Mouse (Mus musculus): ENCODE data around the gene Tcerg1l. TPM values are rescaled to one million over a fixed set of nuclear protein-coding genes. Genes with fewer than 3 reads are reported as not detected.

Gene Tcerg1l
- polyA plus RNA-seq, 1 experiment from 2014 or later, result 0.87 TPM

DNA sequence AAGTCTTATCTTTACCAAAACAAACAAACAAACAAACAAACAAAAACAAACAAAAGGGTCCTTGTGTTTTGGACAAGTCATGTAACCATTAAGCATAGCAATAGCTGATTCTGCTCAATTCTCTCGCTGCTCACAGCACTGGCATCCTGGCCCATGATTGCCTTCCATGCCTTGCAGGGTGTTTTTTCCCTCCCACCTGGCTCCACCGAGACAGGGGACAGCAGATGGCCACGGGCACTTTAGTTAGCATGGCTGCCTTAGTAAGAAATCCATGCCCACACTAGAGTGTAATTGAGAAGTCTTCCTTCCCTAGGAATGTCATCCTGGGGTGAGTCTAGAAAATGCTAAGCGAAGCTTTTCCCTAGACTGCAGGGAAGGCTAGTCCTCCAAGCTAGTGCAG lies 59.1 kb downstream of the Tcerg1l start:
- no peak for DNase-seq (ENCODE audit: low spot score)
- Histone ChIP-seq H3K36me3 (replicated peaks) (no peaks in the 10 kb centered on the region), H3K9me3 (no peaks in the 10 kb centered on the region), H3K4me1 (peaks cover 13% of the 10 kb centered on the region), H3K27ac (replicated peaks) (no peak overlapping the region), H3K27me3 (replicated peaks; ENCODE audit: low read depth, poor library complexity, severe bottlenecking) (no peaks in the 10 kb centered on the region), H3K4me3 (no peak overlapping the region)
- WGBS, result 64% methylated on average over 4 of the region's 4 CpGs

DNA sequence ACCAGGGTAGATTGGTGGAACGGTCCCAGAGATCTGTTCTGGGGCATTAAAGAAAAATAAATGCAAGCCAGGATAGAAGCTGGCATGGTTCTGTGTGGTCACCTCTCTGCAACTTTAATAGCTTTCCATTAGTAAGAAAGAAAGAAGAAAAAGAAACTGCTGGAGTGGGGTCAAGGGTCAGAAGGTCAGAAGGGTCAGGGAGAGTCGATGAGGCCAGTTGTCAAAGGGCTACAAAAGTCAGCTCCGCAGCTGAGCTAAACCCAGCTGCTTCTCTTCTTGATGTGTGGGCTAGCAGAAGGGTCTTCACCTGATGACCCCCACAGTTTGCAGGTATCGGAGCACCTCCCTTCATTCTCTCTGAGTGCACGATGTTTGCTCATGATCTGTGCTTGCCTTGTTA lies 59.6 kb downstream of the Tcerg1l start:
- H3K9me3 ChIP-seq, result no peaks in the 10 kb centered on the region
- peaks cover 13% of the 10 kb centered on the region for H3K4me1 ChIP-seq
- no peak for DNase-seq (ENCODE audit: low spot score)
- no peak overlapping the region for H3K27ac ChIP-seq (replicated peaks)
- no peaks in the 10 kb centered on the region for H3K36me3 ChIP-seq (replicated peaks)
- WGBS, result 27% methylated on average over 5 of the region's 5 CpGs
- H3K27me3 ChIP-seq (replicated peaks; ENCODE audit: low read depth, poor library complexity, severe bottlenecking), result no peaks in the 10 kb centered on the region
- H3K4me3 ChIP-seq, result no peak overlapping the region

DNA sequence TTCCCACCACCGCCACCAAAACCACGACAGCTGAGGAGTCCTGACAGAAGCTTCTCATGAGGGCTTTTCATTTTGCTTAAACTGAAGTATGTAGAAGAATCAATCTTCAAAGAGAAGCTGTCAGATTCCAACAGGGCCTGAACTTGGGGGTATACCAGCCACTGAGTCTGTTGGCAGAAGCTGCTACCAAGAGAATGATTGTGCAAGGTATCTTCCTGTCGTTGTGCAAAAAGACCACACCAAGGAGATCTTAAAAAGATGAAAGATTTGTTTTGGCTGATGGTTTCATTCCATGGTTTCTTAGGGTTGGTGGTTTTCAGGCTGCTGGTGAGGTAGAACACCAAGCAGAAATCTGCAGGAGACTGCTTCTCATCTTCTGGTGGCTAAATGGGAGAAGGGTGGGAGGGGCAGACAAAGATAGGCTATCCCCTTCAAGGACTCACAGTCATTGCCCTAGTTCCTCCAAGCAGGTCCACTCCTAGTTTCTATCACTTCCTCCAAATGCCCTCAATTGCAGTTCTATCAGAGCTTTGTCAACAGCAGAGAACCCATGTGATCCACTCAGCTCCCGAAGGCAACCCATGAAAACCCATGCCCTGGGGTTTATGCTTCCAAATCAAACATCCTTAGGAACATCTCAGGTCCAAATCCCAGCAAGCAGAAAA lies 64.9 kb downstream of the Tcerg1l start:
- Histone ChIP-seq H3K36me3 (replicated peaks) (no peaks in the 10 kb centered on the region), H3K9me3 (no peaks in the 10 kb centered on the region), H3K4me1 (peaks cover 2% of the 10 kb centered on the region), H3K27ac (replicated peaks) (no peak overlapping the region), H3K4me3 (no peak overlapping the region), H3K27me3 (replicated peaks; ENCODE audit: low read depth, poor library complexity, severe bottlenecking) (no peaks in the 10 kb centered on the region)
- 88% methylated on average over 4 of the region's 4 CpGs for WGBS
- DNase-seq (ENCODE audit: low spot score), result no peak

- no peak for DNase-seq (ENCODE audit: low spot score)
- Histone ChIP-seq H3K9me3 (no peaks in the 10 kb centered on the region), H3K36me3 (replicated peaks) (no peaks in the 10 kb centered on the region), H3K27ac (replicated peaks) (no peak overlapping the region), H3K4me3 (no peak overlapping the region), H3K4me1 (peaks cover 9% of the 10 kb centered on the region), H3K27me3 (replicated peaks; ENCODE audit: low read depth, poor library complexity, severe bottlenecking) (no peaks in the 10 kb centered on the region)
- WGBS, result 66% methylated on average over 3 of the region's 3 CpGs
Measured at GRCm38 (mm10) chr7:138331266-138331665, 66.3 kb downstream of the Tcerg1l start.

- peaks cover 9% of the 10 kb centered on the region for H3K4me1 ChIP-seq
- no peak for DNase-seq (ENCODE audit: low spot score)
- H3K4me3 ChIP-seq, result no peak overlapping the region
- no peaks in the 10 kb centered on the region for H3K9me3 ChIP-seq
- no peaks in the 10 kb centered on the region for H3K36me3 ChIP-seq (replicated peaks)
- no peak overlapping the region for H3K27ac ChIP-seq (replicated peaks)
- H3K27me3 ChIP-seq (replicated peaks; ENCODE audit: low read depth, poor library complexity, severe bottlenecking), result no peaks in the 10 kb centered on the region
- WGBS, result 84% methylated on average over 6 of the region's 6 CpGs
Measured at GRCm38 (mm10) chr7:138328637-138329036, 68.9 kb downstream of the Tcerg1l start.

DNA sequence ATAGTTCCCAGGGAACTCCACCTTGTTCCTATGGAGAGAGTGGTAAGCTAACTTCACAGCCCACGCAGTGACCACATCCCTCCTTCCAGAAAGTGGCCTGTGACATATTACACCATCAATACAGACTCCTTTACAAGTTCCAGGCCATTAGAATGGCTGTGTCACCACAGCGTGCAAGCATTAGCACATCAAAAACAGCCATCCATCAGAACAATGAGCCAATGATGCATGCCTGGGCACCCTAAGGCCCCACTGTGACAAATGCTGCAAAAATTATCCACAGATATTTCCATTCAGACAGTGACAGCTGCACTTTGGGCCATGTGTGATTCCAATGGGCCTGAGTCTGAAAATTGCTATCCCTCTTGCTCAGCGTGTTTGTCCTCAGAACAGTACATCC lies 70.8 kb downstream of the Tcerg1l start:
- Histone ChIP-seq H3K4me1 (peaks cover 14% of the 10 kb centered on the region), H3K4me3 (no peak overlapping the region), H3K9me3 (no peaks in the 10 kb centered on the region), H3K27me3 (replicated peaks; ENCODE audit: low read depth, poor library complexity, severe bottlenecking) (no peaks in the 10 kb centered on the region), H3K27ac (replicated peaks) (no peak overlapping the region), H3K36me3 (replicated peaks) (no peaks in the 10 kb centered on the region)
- 71% methylated on average over 3 of the region's 3 CpGs for WGBS
- no peak for DNase-seq (ENCODE audit: low spot score)

DNA sequence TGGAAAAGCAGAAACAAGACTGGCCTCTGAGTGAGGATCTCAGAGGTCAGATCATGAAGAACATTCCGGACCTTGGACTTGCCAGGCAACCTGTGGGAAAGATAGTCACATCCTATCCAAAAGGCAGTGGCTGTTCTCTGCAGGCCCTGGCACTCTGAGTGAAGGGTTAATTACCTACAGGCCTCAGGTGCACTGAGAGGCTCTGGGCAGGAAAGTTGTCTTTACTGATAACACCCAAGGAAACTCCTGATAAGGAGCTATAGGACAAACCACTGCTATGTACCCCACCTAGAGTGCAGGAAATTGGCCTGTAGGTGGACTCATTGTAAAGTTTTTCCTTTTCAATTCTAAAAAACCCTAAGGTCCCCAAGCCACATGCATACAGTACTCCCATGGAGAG lies 83.8 kb downstream of the Tcerg1l start:
- no peak overlapping the region for H3K27ac ChIP-seq (replicated peaks)
- 91% methylated on average over 1 of the region's 1 CpGs for WGBS

DNA sequence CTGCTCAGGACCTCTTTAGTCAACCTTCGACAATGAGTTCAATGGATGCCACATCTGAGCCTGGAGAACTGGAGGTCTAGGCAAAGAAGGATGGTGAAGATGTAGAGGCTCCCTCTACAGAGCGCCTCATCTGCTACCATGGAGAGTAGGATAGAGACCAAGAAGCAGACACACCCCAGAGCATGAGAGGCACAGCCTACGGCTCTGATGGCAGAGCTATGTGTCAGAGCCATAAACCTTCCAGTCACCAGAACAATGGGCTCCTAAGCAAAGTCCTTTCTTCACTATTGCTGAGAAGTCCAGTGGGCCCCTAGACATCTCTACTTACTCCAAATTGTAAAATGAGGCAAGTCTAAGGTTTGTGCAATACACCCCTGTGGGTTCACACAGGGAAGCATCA lies 91.4 kb downstream of the Tcerg1l start:
- DNase-seq (ENCODE audit: low spot score), result no peak
- Histone ChIP-seq H3K4me1 (no peaks in the 10 kb centered on the region), H3K4me3 (no peak overlapping the region), H3K27ac (replicated peaks) (no peak overlapping the region), H3K9me3 (no peaks in the 10 kb centered on the region), H3K36me3 (replicated peaks) (no peaks in the 10 kb centered on the region), H3K27me3 (replicated peaks; ENCODE audit: low read depth, poor library complexity, severe bottlenecking) (no peaks in the 10 kb centered on the region)
- 86% methylated on average over 3 of the region's 3 CpGs for WGBS

More for the DNA sequence above, 83.8 kb downstream of the Tcerg1l start:
- Histone ChIP-seq H3K27me3 (replicated peaks; ENCODE audit: low read depth, poor library complexity, severe bottlenecking) (no peaks in the 10 kb centered on the region), H3K4me3 (no peak overlapping the region), H3K36me3 (replicated peaks) (no peaks in the 10 kb centered on the region), H3K9me3 (no peaks in the 10 kb centered on the region), H3K4me1 (no peaks in the 10 kb centered on the region)
- DNase-seq (ENCODE audit: low spot score), result no peak

GRCm38 (mm10) chr7:138284790-138285189 lies 112.7 kb downstream of the Tcerg1l start:
- WGBS, result 91% methylated on average over 5 of the region's 5 CpGs
- H3K36me3 ChIP-seq (replicated peaks), result no peaks in the 10 kb centered on the region

GRCm38 (mm10) chr7:138275263-138275662 lies 122.3 kb downstream of the Tcerg1l start:
- Histone ChIP-seq H3K4me1 (no peaks in the 10 kb centered on the region), H3K4me3 (no peak overlapping the region), H3K36me3 (replicated peaks) (no peaks in the 10 kb centered on the region), H3K27me3 (replicated peaks; ENCODE audit: low read depth, poor library complexity, severe bottlenecking) (no peaks in the 10 kb centered on the region), H3K27ac (replicated peaks) (no peak overlapping the region), H3K9me3 (no peaks in the 10 kb centered on the region)
- no peak for DNase-seq (ENCODE audit: low spot score)
- WGBS, result 83% methylated on average over 1 of the region's 1 CpGs

More at GRCm38 (mm10) chr7:138284790-138285189, 112.7 kb downstream of the Tcerg1l start:
- DNase-seq (ENCODE audit: low spot score), result no peak
- no peaks in the 10 kb centered on the region for H3K27me3 ChIP-seq (replicated peaks; ENCODE audit: low read depth, poor library complexity, severe bottlenecking)
- no peaks in the 10 kb centered on the region for H3K9me3 ChIP-seq
- H3K4me3 ChIP-seq, result no peak overlapping the region
- no peaks in the 10 kb centered on the region for H3K4me1 ChIP-seq
- no peak overlapping the region for H3K27ac ChIP-seq (replicated peaks)

GRCm38 (mm10) chr7:138271328-138271727 lies 126.2 kb downstream of the Tcerg1l start:
- Histone ChIP-seq H3K27ac (replicated peaks) (no peak overlapping the region), H3K4me1 (peaks cover 11% of the 10 kb centered on the region; the same call in 1 of the 2 replicates), H3K9me3 (no peaks in the 10 kb centered on the region), H3K4me3 (no peak overlapping the region), H3K27me3 (replicated peaks; ENCODE audit: low read depth, poor library complexity, severe bottlenecking) (no peaks in the 10 kb centered on the region), H3K36me3 (replicated peaks) (no peaks in the 10 kb centered on the region)
- DNase-seq (ENCODE audit: low spot score), result no peak
- 86% methylated on average over 7 of the region's 7 CpGs for WGBS

- H3K27me3 ChIP-seq (replicated peaks; ENCODE audit: low read depth, poor library complexity, severe bottlenecking), result no peaks in the 10 kb centered on the region
- H3K9me3 ChIP-seq, result no peaks in the 10 kb centered on the region
- no peak overlapping the region for H3K4me3 ChIP-seq
- no peak overlapping the region for H3K27ac ChIP-seq (replicated peaks)
- 84% methylated on average over 8 of the region's 8 CpGs for WGBS
- H3K4me1 ChIP-seq, result peaks cover 11% of the 10 kb centered on the region; the same call in 1 of the 2 replicates
- no peaks in the 10 kb centered on the region for H3K36me3 ChIP-seq (replicated peaks)
- no peak for DNase-seq (ENCODE audit: low spot score)
Measured at GRCm38 (mm10) chr7:138269386-138269785, 128.1 kb downstream of the Tcerg1l start.

DNA sequence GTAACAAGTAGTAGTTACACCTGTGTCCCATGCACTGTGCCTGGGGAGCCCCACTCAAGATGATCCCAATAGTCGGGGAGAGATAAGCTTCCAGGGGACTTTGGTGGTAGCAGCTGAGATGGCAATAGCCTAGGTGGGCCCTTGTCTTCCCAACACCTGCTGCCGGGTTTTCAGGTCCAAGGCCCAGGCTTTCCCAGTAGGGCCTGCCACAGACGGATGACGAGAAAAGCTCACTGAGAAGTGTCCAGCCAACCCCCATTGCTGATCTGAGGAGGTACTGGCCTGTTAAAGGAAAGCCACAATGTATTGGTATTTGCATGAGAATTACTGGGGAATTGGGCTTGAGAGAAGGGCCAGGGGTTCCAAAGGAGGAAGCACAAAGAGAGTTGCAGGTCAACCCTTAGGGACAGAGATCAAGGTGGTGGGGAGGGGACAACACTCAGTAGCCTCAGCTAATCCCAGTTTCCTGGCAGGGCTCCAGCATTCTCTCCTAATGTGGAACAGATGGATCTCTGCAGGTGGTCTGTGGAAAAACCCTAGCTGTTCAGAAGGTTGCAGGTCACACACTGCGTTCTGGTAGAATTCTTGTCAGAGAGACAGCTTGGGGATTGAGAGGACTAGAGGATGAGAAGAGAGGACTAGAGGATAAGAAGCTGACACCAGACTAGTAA lies 129.4 kb downstream of the Tcerg1l start:
- peaks cover 11% of the 10 kb centered on the region; the same call in 1 of the 2 replicates for H3K4me1 ChIP-seq
- DNase-seq (ENCODE audit: low spot score), result peak; percentile 31
- H3K4me3 ChIP-seq, result no peak overlapping the region
- no peak overlapping the region for H3K27ac ChIP-seq (replicated peaks)
- no peaks in the 10 kb centered on the region for H3K36me3 ChIP-seq (replicated peaks)
- no peaks in the 10 kb centered on the region for H3K27me3 ChIP-seq (replicated peaks; ENCODE audit: low read depth, poor library complexity, severe bottlenecking)
- WGBS, result 62% methylated on average over 5 of the region's 5 CpGs
- no peaks in the 10 kb centered on the region for H3K9me3 ChIP-seq
